Mouse (Mus musculus): ENCODE measurements around the gene Rgl2. TPM values are rescaled to one million over a fixed set of nuclear protein-coding genes. Genes with fewer than 3 reads are reported as not detected.
"Not testable (repeated sequence)": the region's sequence is repeated elsewhere in the genome, so short reads cannot be mapped to it uniquely, and the experiment has no call there.

The Rgl2 gene
- polyA plus RNA-seq, 1 experiment from 2014 or later, result 39.0 TPM

- DNase-seq (ENCODE audit: low spot score) (peak; percentile 55), ATAC-seq (no peak)
- peaks cover 9% of the 10 kb centered on the region; the same call in 1 of the 2 replicates for H3K4me1 ChIP-seq (ENCODE audit: insufficient read depth, low read depth, low read length)
- H3K9me3 ChIP-seq (ENCODE audit: low read length), result no peaks in the 10 kb centered on the region
- H3K27ac ChIP-seq (ENCODE audit: low read length), result peak overlapping the region; percentile 47
- no peak overlapping the region for H3K4me3 ChIP-seq (ENCODE audit: low read depth, low read length)
- no peak for TF ChIP-seq EP300 (IDR thresholded peaks at IDR 0.05)
- no peak for TF ChIP-seq CTCF (IDR thresholded peaks at IDR 0.05)
- WGBS, result 66% methylated on average over 19 of the region's 19 CpGs
- H3K36me3 ChIP-seq (ENCODE audit: insufficient read depth, low read length), result no peaks in the 10 kb centered on the region
- H3K27me3 ChIP-seq (replicated peaks; ENCODE audit: insufficient read depth, low read length), result no peaks in the 10 kb centered on the region
- H3K9ac ChIP-seq (replicated peaks; ENCODE audit: low read depth), result no peak overlapping the region
- H3K4me2 ChIP-seq (replicated peaks; ENCODE audit: low read depth, low read length), result no peak overlapping the region; the same call in 1 of the 2 replicates
Observed at GRCm38 (mm10) chr17:33980181-33981035, 51.1 kb downstream of the Rgl2 start.

GRCm38 (mm10) chr17:33981192-33981909 is 52.0 kb downstream of the Rgl2 start:
- Histone ChIP-seq H3K4me3 (ENCODE audit: low read depth, low read length) (peak overlapping the region; percentile 38), H3K4me2 (replicated peaks; ENCODE audit: low read depth, low read length) (peak overlapping the region; percentile 52), H3K27ac (ENCODE audit: low read length) (peak overlapping the region; percentile 51; the same call in 1 of the 2 replicates)
- not testable (repeated sequence) for H3K4me1 ChIP-seq (ENCODE audit: insufficient read depth, low read depth, low read length); H3K9me3 ChIP-seq (ENCODE audit: low read length); H3K9ac ChIP-seq (replicated peaks; ENCODE audit: low read depth); H3K36me3 ChIP-seq (ENCODE audit: insufficient read depth, low read length); H3K27me3 ChIP-seq (replicated peaks; ENCODE audit: insufficient read depth, low read length)
- WGBS, result under 1% methylated on average over 27 of the region's 27 CpGs
- TF ChIP-seq EP300 (IDR thresholded peaks at IDR 0.05) (peak; percentile 24; the same call in 1 of the 2 replicates), CTCF (IDR thresholded peaks at IDR 0.05) (peak; percentile 60)
- ATAC-seq (peak; percentile 88), DNase-seq (ENCODE audit: low spot score) (peak; percentile 97)

GRCm38 (mm10) chr17:33982136-33982535 is 52.8 kb downstream of the Rgl2 start:
- H3K4me1 ChIP-seq (ENCODE audit: insufficient read depth, low read depth, low read length); H3K4me2 ChIP-seq (replicated peaks; ENCODE audit: low read depth, low read length); H3K27me3 ChIP-seq (replicated peaks; ENCODE audit: insufficient read depth, low read length); H3K9me3 ChIP-seq (ENCODE audit: low read length); H3K4me3 ChIP-seq (ENCODE audit: low read depth, low read length); H3K27ac ChIP-seq (ENCODE audit: low read length); H3K9ac ChIP-seq (replicated peaks; ENCODE audit: low read depth); H3K36me3 ChIP-seq (ENCODE audit: insufficient read depth, low read length); ATAC-seq: not testable (repeated sequence)
- peak; percentile 88 for TF ChIP-seq CTCF (IDR thresholded peaks at IDR 0.05)
- 10% methylated on average over 8 of the region's 8 CpGs for WGBS
- peak; percentile 31 for DNase-seq (ENCODE audit: low spot score)

Small RNA genes within 50 kb of the gene (microRNA-seq; reads per million reads assigned to microRNA genes)
- not detected for gene Gm27740

Other genes starting within 250 kb of the Rgl2 start
- gene Hnrnpm, start 242.7 kb upstream of the Rgl2 start, polyA plus RNA-seq (2015; fragmentation: Nextera tagmentation; extraction: Ambion mirVana), result 112 and 146 TPM in 2 replicates
- 104 and 106 TPM in 2 replicates for gene March2, start 210.9 kb upstream of the Rgl2 start, polyA plus RNA-seq (2015; fragmentation: Nextera tagmentation; extraction: Ambion mirVana)
- 258 and 279 TPM in 2 replicates for gene Rab11b, start 169.0 kb upstream of the Rgl2 start, polyA plus RNA-seq (2015; fragmentation: Nextera tagmentation; extraction: Ambion mirVana)
- 125 and 137 TPM in 2 replicates for gene Angptl4, start 147.7 kb upstream of the Rgl2 start, polyA plus RNA-seq (2015; fragmentation: Nextera tagmentation; extraction: Ambion mirVana)
- 186 and 211 TPM in 2 replicates for gene Kank3, start 119.0 kb upstream of the Rgl2 start, polyA plus RNA-seq (2015; fragmentation: Nextera tagmentation; extraction: Ambion mirVana)
- gene Rps28, start 105.0 kb upstream of the Rgl2 start, polyA plus RNA-seq (2015; fragmentation: Nextera tagmentation; extraction: Ambion mirVana), result 906 and 1,023 TPM in 2 replicates
- 455 and 501 TPM in 2 replicates for gene Ndufa7, start 105.0 kb upstream of the Rgl2 start, polyA plus RNA-seq (2015; fragmentation: Nextera tagmentation; extraction: Ambion mirVana)
- gene Cd320, start 86.5 kb upstream of the Rgl2 start, polyA plus RNA-seq (2015; fragmentation: Nextera tagmentation; extraction: Ambion mirVana), result 37.6 and 39.3 TPM in 2 replicates
- gene Gm7029, start 55.7 kb upstream of the Rgl2 start, polyA plus RNA-seq (2015; fragmentation: Nextera tagmentation; extraction: Ambion mirVana), result not detected in 2 replicates
- 0.37 and 1.0 TPM in 2 replicates for gene Kifc1, start 38.9 kb upstream of the Rgl2 start, polyA plus RNA-seq (2015; fragmentation: Nextera tagmentation; extraction: Ambion mirVana)
- 0.29 and 0.55 TPM in 2 replicates for gene Platr17, start 24.4 kb upstream of the Rgl2 start, polyA plus RNA-seq (2015; fragmentation: Nextera tagmentation; extraction: Ambion mirVana)
- gene Daxx, start 20.1 kb upstream of the Rgl2 start, polyA plus RNA-seq (2015; fragmentation: Nextera tagmentation; extraction: Ambion mirVana), result 23.9 and 29.0 TPM in 2 replicates
- gene Tapbp, start 13.6 kb upstream of the Rgl2 start, polyA plus RNA-seq (2015; fragmentation: Nextera tagmentation; extraction: Ambion mirVana), result 102 and 113 TPM in 2 replicates
- 16.6 and 17.0 TPM in 2 replicates for gene Zbtb22, start 13.6 kb upstream of the Rgl2 start, polyA plus RNA-seq (2015; fragmentation: Nextera tagmentation; extraction: Ambion mirVana)
- 99.7 and 103 TPM in 2 replicates for gene Pfdn6, start 10.8 kb downstream of the Rgl2 start, polyA plus RNA-seq (2015; fragmentation: Nextera tagmentation; extraction: Ambion mirVana)
- gene Wdr46, start 11.1 kb downstream of the Rgl2 start, polyA plus RNA-seq (2015; fragmentation: Nextera tagmentation; extraction: Ambion mirVana), result 8.8 TPM in 2 replicates
- gene B3galt4, start 21.9 kb downstream of the Rgl2 start, polyA plus RNA-seq (2015; fragmentation: Nextera tagmentation; extraction: Ambion mirVana), result 9.3 and 12.0 TPM in 2 replicates
- gene Vps52, start 26.3 kb downstream of the Rgl2 start, polyA plus RNA-seq (2015; fragmentation: Nextera tagmentation; extraction: Ambion mirVana), result 28.5 and 31.1 TPM in 2 replicates
- gene Rps18, start 26.5 kb downstream of the Rgl2 start, polyA plus RNA-seq (2015; fragmentation: Nextera tagmentation; extraction: Ambion mirVana), result 1,282 and 1,435 TPM in 2 replicates
- gene H2-K1, start 70.8 kb downstream of the Rgl2 start, polyA plus RNA-seq (2015; fragmentation: Nextera tagmentation; extraction: Ambion mirVana), result 213 and 222 TPM in 2 replicates
- 18.8 and 19.1 TPM in 2 replicates for gene Ring1, start 95.1 kb downstream of the Rgl2 start, polyA plus RNA-seq (2015; fragmentation: Nextera tagmentation; extraction: Ambion mirVana)
- 57.9 and 59.8 TPM in 2 replicates for gene H2-Ke6, start 98.5 kb downstream of the Rgl2 start, polyA plus RNA-seq (2015; fragmentation: Nextera tagmentation; extraction: Ambion mirVana)
- gene Slc39a7, start 102.1 kb downstream of the Rgl2 start, polyA plus RNA-seq (2015; fragmentation: Nextera tagmentation; extraction: Ambion mirVana), result 130 and 131 TPM in 2 replicates
- gene Rxrb, start 102.3 kb downstream of the Rgl2 start, polyA plus RNA-seq (2015; fragmentation: Nextera tagmentation; extraction: Ambion mirVana), result 35.0 and 35.7 TPM in 2 replicates
- 0.25 and 0.44 TPM in 2 replicates for gene Col11a2, start 109.9 kb downstream of the Rgl2 start, polyA plus RNA-seq (2015; fragmentation: Nextera tagmentation; extraction: Ambion mirVana)
- gene H2-Oa, start 162.8 kb downstream of the Rgl2 start, polyA plus RNA-seq (2015; fragmentation: Nextera tagmentation; extraction: Ambion mirVana), result 0.48 and 1.1 TPM in 2 replicates
- 20.7 and 23.9 TPM in 2 replicates for gene H2-DMa, start 190.0 kb downstream of the Rgl2 start, polyA plus RNA-seq (2015; fragmentation: Nextera tagmentation; extraction: Ambion mirVana)
- 80.2 and 80.3 TPM in 2 replicates for gene Brd2, start 193.1 kb downstream of the Rgl2 start, polyA plus RNA-seq (2015; fragmentation: Nextera tagmentation; extraction: Ambion mirVana)
- 1.8 and 2.2 TPM in 2 replicates for gene H2-DMb2, start 213.8 kb downstream of the Rgl2 start, polyA plus RNA-seq (2015; fragmentation: Nextera tagmentation; extraction: Ambion mirVana)
- 6.9 and 7.2 TPM in 2 replicates for gene H2-DMb1, start 223.5 kb downstream of the Rgl2 start, polyA plus RNA-seq (2015; fragmentation: Nextera tagmentation; extraction: Ambion mirVana)